Mouse (Mus musculus) intestine, embryonic 16.5 days (tissue): Measurements from ENCODE around the gene Hunk. TPM values are rescaled to one million over a fixed set of nuclear protein-coding genes. Genes with fewer than 3 reads are reported as not detected.

Experiments used
- ATAC-seq: fragments of 200-750 bp; cut with Nextera tagmentation; 2 replicates; pipeline ENCODE4 v1.8.0; 2017; ENCODE audit warnings: moderate TSS enrichment, moderate library complexity
- H3K27ac ChIP-seq: fragments of 300-500 bp; sonication (generic); 2 replicates; pipeline ENCODE4 v1.5.1; 2014; ENCODE audit warnings: mild to moderate bottlenecking, low read length
- H3K27me3 ChIP-seq: fragments of 300-500 bp; sonication (generic); replicated peaks from 2 replicates; pipeline ENCODE4 v1.6.1; 2014; ENCODE audit warnings: low read length, control low read depth, mixed read lengths; ENCODE audit not compliant: control insufficient read depth, insufficient read depth
- H3K36me3 ChIP-seq: fragments of 300-500 bp; sonication (generic); 2 replicates; pipeline ENCODE4 v1.6.1; 2014; ENCODE audit warnings: low read length, control low read depth; ENCODE audit not compliant: control insufficient read depth, insufficient read depth
- H3K4me1 ChIP-seq: fragments of 300-500 bp; sonication (generic); 2 replicates; pipeline ENCODE4 v1.6.1; 2014; ENCODE audit warnings: low read length, control low read depth, mixed read lengths; ENCODE audit not compliant: control insufficient read depth, insufficient read depth
- H3K4me2 ChIP-seq: fragments of 300-500 bp; sonication (generic); 2 replicates; pipeline ENCODE4 v1.6.1; 2014; ENCODE audit warnings: low read depth, low read length, control low read depth
- H3K4me3 ChIP-seq: fragments of 300-500 bp; sonication (generic); 2 replicates; pipeline ENCODE4 v1.5.1; 2014; ENCODE audit warnings: mild to moderate bottlenecking, low read length
- H3K9ac ChIP-seq: fragments of 300-500 bp; sonication (generic); 2 replicates; pipeline ENCODE4 v1.6.1; 2014; ENCODE audit warnings: low read depth, low read length
- H3K9me3 ChIP-seq: fragments of 300-500 bp; sonication (generic); 2 replicates; pipeline ENCODE4 v1.6.1; 2016; ENCODE audit warnings: low read length, control low read depth; ENCODE audit not compliant: control insufficient read depth
- WGBS: fragments of 180-500 bp; shearing (Covaris S2); extraction: QIAGEN DNeasy Blood & Tissue Kit; methylation state at CpG from one replicate; pipeline ENCODE4 v1.1.7; 2014; 5-methylcytosine and 5-hydroxymethylcytosine counted together
- polyA plus RNA-seq: library from polyadenylated mRNA; unstranded; fragments of >200 nt; fragmentation: Nextera tagmentation; extraction: Ambion mirVana; gene quantifications from 2 replicates; pipeline ENCODE4 v1.2.1, GENCODE M21; 2015

Hunk gene
- polyA plus RNA-seq, 1 experiment from 2014 or later: 5.1 TPM

DNA sequence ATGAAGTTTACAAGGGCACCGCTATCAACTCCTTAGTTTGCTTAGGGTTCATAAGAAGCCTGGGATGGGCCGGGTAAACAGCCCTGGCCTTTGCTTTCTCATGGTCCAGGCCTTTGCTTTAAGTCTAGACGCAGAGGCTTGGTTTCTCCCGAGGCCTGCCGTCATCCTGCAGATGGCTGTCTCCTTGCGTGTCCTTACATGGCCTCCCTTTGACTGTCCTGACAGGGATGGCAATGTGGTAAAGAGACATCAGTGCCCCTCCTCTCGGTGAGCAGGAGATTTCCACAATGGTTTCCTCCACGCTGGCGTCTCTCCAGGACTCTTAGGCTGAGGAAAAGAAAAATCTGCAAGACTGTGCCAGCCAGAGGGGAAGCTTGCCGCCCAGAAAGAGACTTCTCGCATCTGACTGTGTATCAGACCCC is 36.3 kb downstream of the Hunk start:
- peaks cover 56% of the 10 kb centered on the region for H3K4me1 ChIP-seq
- H3K27ac ChIP-seq: peak overlapping the region; percentile 49; the same call in 1 of the 2 replicates
- 41% methylated on average over 11 of the region's 11 CpGs for WGBS
- H3K4me2 ChIP-seq: no peak overlapping the region
- no peaks in the 10 kb centered on the region for H3K27me3 ChIP-seq
- no peaks in the 10 kb centered on the region for H3K9me3 ChIP-seq
- no peak overlapping the region for H3K4me3 ChIP-seq
- H3K36me3 ChIP-seq: no peaks in the 10 kb centered on the region
- H3K9ac ChIP-seq: 0 out of 2 replicates have a peak overlapping the region, but pooled peaks have one; percentile 9
- ATAC-seq: peak; percentile 64

GRCm38 (mm10) chr16:90423898-90424297 is 38.1 kb downstream of the Hunk start:
- Histone ChIP-seq H3K9me3 (no peaks in the 10 kb centered on the region), H3K4me3 (no peak overlapping the region), H3K9ac (no peak overlapping the region), H3K36me3 (no peaks in the 10 kb centered on the region), H3K4me2 (no peak overlapping the region), H3K4me1 (peaks cover 52% of the 10 kb centered on the region), H3K27ac (no peak overlapping the region), H3K27me3 (no peaks in the 10 kb centered on the region)
- peak; percentile 43 for ATAC-seq
- WGBS: 42% methylated on average over 3 of the region's 3 CpGs

DNA sequence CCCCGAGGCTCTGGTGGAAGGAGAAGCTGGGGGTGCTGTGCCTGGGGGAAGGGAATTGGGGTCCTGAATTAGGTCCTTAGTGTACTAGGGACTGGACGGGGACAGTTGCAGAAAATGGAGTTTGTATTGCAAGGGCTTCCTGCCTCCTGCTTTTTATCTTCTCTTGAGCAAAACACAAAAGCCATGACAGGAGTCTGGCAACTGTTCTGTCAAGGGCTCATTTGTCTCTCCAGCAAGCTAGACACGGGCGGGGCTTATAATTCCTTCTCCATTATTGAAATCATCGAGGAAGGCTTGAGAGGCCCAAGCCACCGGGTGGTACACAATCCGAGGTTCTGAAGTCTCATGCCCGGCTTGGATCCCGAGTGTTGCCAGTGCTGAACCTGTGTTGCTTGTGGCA is 38.6 kb downstream of the Hunk start:
- no peaks in the 10 kb centered on the region for H3K27me3 ChIP-seq
- peaks cover 49% of the 10 kb centered on the region for H3K4me1 ChIP-seq
- H3K36me3 ChIP-seq: no peaks in the 10 kb centered on the region
- no peak overlapping the region for H3K27ac ChIP-seq
- ATAC-seq: no peak
- no peaks in the 10 kb centered on the region for H3K9me3 ChIP-seq
- H3K9ac ChIP-seq: no peak overlapping the region
- H3K4me2 ChIP-seq: no peak overlapping the region
- WGBS: 42% methylated on average over 9 of the region's 9 CpGs
- no peak overlapping the region for H3K4me3 ChIP-seq

- Histone ChIP-seq H3K9ac (no peak overlapping the region), H3K4me2 (no peak overlapping the region), H3K9me3 (no peaks in the 10 kb centered on the region), H3K36me3 (no peaks in the 10 kb centered on the region), H3K4me1 (peaks cover 34% of the 10 kb centered on the region), H3K4me3 (no peak overlapping the region), H3K27ac (no peak overlapping the region), H3K27me3 (no peaks in the 10 kb centered on the region)
- 87% methylated on average over 5 of the region's 5 CpGs for WGBS
- ATAC-seq: no peak
Observed at GRCm38 (mm10) chr16:90426234-90426633, 40.4 kb downstream of the Hunk start.

DNA sequence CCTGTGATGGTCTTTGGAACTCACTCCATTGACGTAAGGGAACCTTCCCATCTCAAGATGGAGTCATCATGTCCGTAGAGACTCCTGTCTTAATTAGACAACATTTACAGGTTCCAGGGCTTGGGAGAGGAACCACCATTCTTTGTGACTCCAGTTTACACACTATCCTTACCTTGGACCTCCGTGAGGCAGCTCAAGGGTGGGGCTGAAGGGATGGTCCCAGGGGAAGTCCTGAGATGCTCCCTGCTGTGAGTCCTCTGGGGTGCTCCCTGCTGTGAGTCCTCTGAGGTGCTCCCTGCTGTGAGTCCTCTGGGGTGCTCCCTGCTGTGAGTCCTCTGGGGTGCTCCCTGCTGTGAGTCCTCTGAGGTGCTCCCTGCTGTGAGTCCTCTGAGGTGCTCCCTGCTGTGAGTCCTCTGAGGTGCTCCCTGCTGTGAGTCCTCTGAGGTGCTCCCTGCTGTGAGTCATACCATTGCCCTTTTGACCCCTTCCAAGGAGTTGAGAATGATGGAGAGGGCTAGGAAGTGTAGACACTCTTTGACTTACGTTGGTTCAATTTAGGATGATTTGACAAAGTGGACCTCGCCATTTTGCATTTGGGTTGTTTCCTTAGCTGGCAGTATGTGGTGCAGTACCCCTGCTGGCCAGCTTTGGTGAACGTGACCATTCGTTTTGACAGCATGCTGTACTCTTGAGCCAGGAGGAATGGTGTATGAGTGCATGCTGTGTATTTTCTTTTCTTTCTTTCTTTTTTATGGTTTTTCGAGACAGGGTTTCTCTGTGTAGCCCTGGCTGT is 42.2 kb downstream of the Hunk start:
- ATAC-seq: no peak
- Histone ChIP-seq H3K9ac (no peak overlapping the region), H3K4me3 (no peak overlapping the region), H3K36me3 (peaks cover 6% of the 10 kb centered on the region), H3K27ac (no peak overlapping the region), H3K9me3 (no peaks in the 10 kb centered on the region), H3K4me1 (peaks cover 19% of the 10 kb centered on the region), H3K27me3 (no peaks in the 10 kb centered on the region), H3K4me2 (no peak overlapping the region)
- WGBS: 89% methylated on average over 8 of the region's 8 CpGs

DNA sequence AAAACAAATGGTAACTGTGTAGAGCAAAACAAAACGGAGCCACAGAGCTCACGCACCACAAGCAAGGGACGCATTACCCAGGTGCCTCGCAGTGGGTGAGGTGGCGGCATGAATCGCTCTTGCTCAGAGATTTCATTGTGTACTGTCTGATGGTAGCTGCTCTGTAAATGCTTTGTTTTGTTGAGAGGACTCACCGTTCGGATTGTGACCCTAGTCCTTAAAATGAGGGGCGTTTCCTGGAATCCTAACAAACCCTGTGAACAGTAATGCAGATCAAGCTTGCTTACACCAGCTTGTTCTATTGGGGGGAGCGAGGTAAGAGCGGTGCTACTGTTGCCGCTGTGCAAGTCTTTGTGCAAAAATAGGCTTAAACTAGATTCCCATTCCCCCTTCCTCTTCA is 47.7 kb downstream of the Hunk start:
- peaks cover 15% of the 10 kb centered on the region for H3K36me3 ChIP-seq
- WGBS: 96% methylated on average over 12 of the region's 12 CpGs
- no peak overlapping the region for H3K4me2 ChIP-seq
- no peaks in the 10 kb centered on the region for H3K27me3 ChIP-seq
- no peak overlapping the region for H3K4me3 ChIP-seq
- peaks cover 9% of the 10 kb centered on the region; the same call in 1 of the 2 replicates for H3K4me1 ChIP-seq
- H3K9me3 ChIP-seq: no peaks in the 10 kb centered on the region
- ATAC-seq: no peak
- no peak overlapping the region for H3K9ac ChIP-seq
- no peak overlapping the region for H3K27ac ChIP-seq

DNA sequence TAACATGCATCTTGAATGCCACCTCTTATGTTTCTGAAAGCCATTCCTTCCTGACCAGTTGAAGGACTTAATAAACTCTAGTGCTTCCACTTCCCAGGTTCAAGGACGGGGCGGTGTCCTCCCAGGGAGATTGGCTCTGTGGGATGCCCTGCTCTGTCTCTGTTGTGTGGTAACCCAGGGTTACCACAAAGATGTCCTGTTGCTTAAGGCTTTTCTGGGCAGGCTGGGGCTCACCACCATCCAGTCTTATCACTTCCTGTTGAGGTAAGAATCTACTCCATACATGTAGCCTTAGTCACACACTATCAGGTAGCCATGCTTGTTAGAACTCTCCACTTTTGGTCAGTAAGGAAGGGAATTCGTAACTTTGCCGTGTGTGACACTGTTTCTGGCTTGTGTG is 49.4 kb downstream of the Hunk start:
- Histone ChIP-seq H3K9me3 (no peaks in the 10 kb centered on the region), H3K27me3 (no peaks in the 10 kb centered on the region), H3K27ac (no peak overlapping the region), H3K4me3 (no peak overlapping the region), H3K36me3 (peaks cover 15% of the 10 kb centered on the region), H3K4me2 (no peak overlapping the region), H3K9ac (no peak overlapping the region), H3K4me1 (peaks cover 9% of the 10 kb centered on the region; the same call in 1 of the 2 replicates)
- no peak for ATAC-seq
- 72% methylated on average over 4 of the region's 4 CpGs for WGBS

DNA sequence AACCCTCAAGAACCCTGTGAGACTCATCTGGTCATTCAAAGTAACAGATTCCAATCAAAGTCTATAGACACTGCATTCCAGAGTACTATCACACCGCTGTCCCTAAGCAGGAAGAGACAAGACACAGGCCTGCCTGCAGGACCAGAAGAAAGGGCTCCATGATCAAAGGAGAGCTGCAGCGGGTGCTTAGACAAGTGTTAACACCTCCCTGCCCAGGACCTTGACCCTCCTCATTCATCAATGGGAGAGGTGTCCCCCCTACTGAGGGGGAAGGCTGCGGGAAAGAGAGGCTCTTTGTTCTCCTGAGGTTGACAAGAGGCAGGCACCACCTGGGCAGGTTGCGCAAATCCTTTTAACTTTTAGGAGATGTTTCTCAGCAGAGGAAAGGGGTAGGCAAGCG is 51.5 kb downstream of the Hunk start:
- WGBS: 38% methylated on average over 5 of the region's 5 CpGs
- no peak overlapping the region for H3K9ac ChIP-seq
- H3K4me1 ChIP-seq: peaks cover 9% of the 10 kb centered on the region; the same call in 1 of the 2 replicates
- no peaks in the 10 kb centered on the region for H3K27me3 ChIP-seq
- no peaks in the 10 kb centered on the region for H3K9me3 ChIP-seq
- H3K36me3 ChIP-seq: peaks cover 15% of the 10 kb centered on the region
- no peak overlapping the region for H3K27ac ChIP-seq
- H3K4me2 ChIP-seq: no peak overlapping the region
- H3K4me3 ChIP-seq: no peak overlapping the region
- peak; percentile 71 for ATAC-seq

DNA sequence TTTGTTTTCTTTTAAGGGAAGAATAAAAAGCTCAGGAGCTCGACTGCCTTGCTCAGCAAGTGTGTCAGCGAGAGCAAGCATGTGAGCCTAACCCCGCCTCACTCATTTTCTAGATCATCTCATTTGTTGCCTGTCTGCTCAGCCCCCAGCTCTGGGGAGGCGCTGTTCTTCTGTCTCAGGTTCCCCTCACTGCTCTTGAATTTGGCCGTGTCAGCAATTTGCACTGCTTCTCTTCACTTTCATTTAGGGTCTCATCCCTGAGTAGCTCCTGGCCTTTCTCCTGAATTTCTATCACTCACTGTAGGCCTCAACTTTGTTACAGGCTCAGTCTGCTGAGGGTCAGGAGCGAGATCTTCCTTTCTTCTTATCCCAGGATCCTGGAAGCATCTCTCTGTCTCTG is 53.7 kb downstream of the Hunk start:
- H3K27me3 ChIP-seq: no peaks in the 10 kb centered on the region
- ATAC-seq: no peak
- no peak overlapping the region for H3K4me3 ChIP-seq
- no peak overlapping the region for H3K27ac ChIP-seq
- no peaks in the 10 kb centered on the region for H3K36me3 ChIP-seq
- 80% methylated on average over 6 of the region's 6 CpGs for WGBS
- no peaks in the 10 kb centered on the region for H3K9me3 ChIP-seq
- H3K4me1 ChIP-seq: peaks cover 9% of the 10 kb centered on the region; the same call in 1 of the 2 replicates
- no peak overlapping the region for H3K9ac ChIP-seq
- no peak overlapping the region for H3K4me2 ChIP-seq
